Mouse (Mus musculus): ENCODE data around the gene Ssr4.

- no peak for TF ChIP-seq CTCF (conservative IDR thresholded peaks at IDR 0.05; ENCODE audit: insufficient read depth, insufficient read length, low read depth, low read length)
- TF ChIP-seq POLR2A (IDR thresholded peaks at IDR 0.05; ENCODE audit: low read depth, low read length), result no peak
Observed at GRCm38 (mm10) chrX:73744774-73745481, 41.9 kb upstream of the Ssr4 start.

Data from kidney, adult 2 months (tissue).